Mouse (Mus musculus) G1E (cell line): ENCODE measurements around the gene Cbx7. TPM values are rescaled to one million over a fixed set of nuclear protein-coding genes. Genes with fewer than 3 reads are reported as not detected.

Experiments
- ATAC-seq: 2 replicates; pipeline ENCODE4 v1.8.0; 2016; ENCODE audit warnings: mild to moderate bottlenecking; ENCODE audit not compliant: insufficient number of reproducible peaks, poor library complexity, low FRiP score, severe bottlenecking; ENCODE audit errors: extremely low read depth
- DNase-seq: peaks from one replicate; pipeline ENCODE4 v3.0.0; 2012; ENCODE audit warnings: low spot score
- H3K27me3 ChIP-seq: 2 replicates; pipeline ENCODE4 v1.6.1; 2012; ENCODE audit warnings: mild to moderate bottlenecking, low read length, inconsistent platforms; ENCODE audit not compliant: insufficient read depth
- H3K36me3 ChIP-seq: replicated peaks from 2 replicates; pipeline ENCODE3; 2012; ENCODE audit warnings: mild to moderate bottlenecking, inconsistent platforms
- H3K4me1 ChIP-seq: 2 replicates; pipeline ENCODE4 v1.6.1; 2012; ENCODE audit warnings: low read depth, low read length, inconsistent platforms, mixed read lengths; ENCODE audit not compliant: insufficient read depth
- H3K4me3 ChIP-seq: 2 replicates; pipeline ENCODE4 v1.5.1; 2012; ENCODE audit warnings: low read depth, mild to moderate bottlenecking, inconsistent platforms, low read length, moderate library complexity, mixed read lengths
- H3K9me3 ChIP-seq: replicated peaks from 2 replicates; pipeline ENCODE4 v1.6.1; 2012; ENCODE audit warnings: inconsistent platforms
- CTCF ChIP-seq: IDR thresholded peaks from 2 replicates; pipeline ENCODE4 v1.5.1; 2012; ENCODE audit warnings: low read depth, low read length, inconsistent platforms, mixed read lengths
- GATA1 ChIP-seq: IDR thresholded peaks from 2 replicates; pipeline ENCODE4 v1.6.1; 2012; ENCODE audit warnings: borderline replicate concordance, low read length, inconsistent platforms, mixed read lengths
- GATA2 ChIP-seq: IDR thresholded peaks from 2 replicates; pipeline ENCODE4 v1.6.1; 2012; ENCODE audit warnings: low read depth, low read length, inconsistent platforms, borderline replicate concordance
- POLR2AphosphoS5 ChIP-seq: IDR thresholded peaks from 2 replicates; pipeline ENCODE4 v1.6.1; 2012; ENCODE audit warnings: low read depth, low read length, inconsistent platforms; ENCODE audit not compliant: insufficient replicate concordance
- TAL1 ChIP-seq: conservative IDR thresholded peaks from 2 replicates; pipeline ENCODE4 v1.6.1; 2012; ENCODE audit warnings: low read depth, low read length, inconsistent platforms, mixed read lengths
- polyA plus RNA-seq: library from polyadenylated mRNA; stranded (reverse); fragments of >175 nt; gene quantifications from 2 replicates; pipeline ENCODE4 v1.2.3, GENCODE M21; 2012
- total RNA-seq, 2 experiments: library from RNA; stranded (forward) in 1 of 2; stranded (reverse) in 1 of 2; fragments of 200-1000 nt in 1 of 2; fragments of >200 nt in 1 of 2; fragmentation: Nextera tagmentation in 1 of 2; gene quantifications; 2 replicates each; pipeline ENCODE4 v1.2.3; 2014 to 2017

Gene Cbx7
- total and polyA plus RNA-seq, 3 experiments = 2.7 to 9.5 (median 8.4) TPM

- Histone ChIP-seq H3K4me3 (no peak overlapping the region), H3K9me3 (no peaks in the 10 kb centered on the region), H3K36me3 (no peaks in the 10 kb centered on the region), H3K27me3 (peaks cover 14% of the 10 kb centered on the region), H3K4me1 (no peaks in the 10 kb centered on the region)
- DNase-seq (no peak), ATAC-seq (no peak)
- TF ChIP-seq GATA1 = no peak
- TF ChIP-seq GATA2 = no peak
- no peak for TF ChIP-seq TAL1
- no peak for TF ChIP-seq CTCF
- no peak for TF ChIP-seq POLR2AphosphoS5
Observed at GRCm38 (mm10) chr15:79970491-79970890, 428 bp downstream of the Cbx7 start.

GRCm38 (mm10) chr15:79967346-79967745 is 3.6 kb downstream of the Cbx7 start:
- TF ChIP-seq CTCF (no peak), GATA2 (no peak), POLR2AphosphoS5 (no peak), TAL1 (no peak), GATA1 (no peak)

GRCm38 (mm10) chr15:79964376-79964775 is 6.5 kb downstream of the Cbx7 start:
- ATAC-seq = no peak
- H3K27me3 ChIP-seq = peaks cover 34% of the 10 kb centered on the region
- H3K4me1 ChIP-seq = no peaks in the 10 kb centered on the region
- no peak for DNase-seq
- TF ChIP-seq GATA1 (no peak), TAL1 (no peak), CTCF (no peak), POLR2AphosphoS5 (no peak), GATA2 (no peak)
- no peak overlapping the region for H3K4me3 ChIP-seq
- no peaks in the 10 kb centered on the region for H3K9me3 ChIP-seq
- H3K36me3 ChIP-seq = no peaks in the 10 kb centered on the region

More at GRCm38 (mm10) chr15:79967346-79967745, 3.6 kb downstream of the Cbx7 start:
- Histone ChIP-seq H3K27me3 (peaks cover 27% of the 10 kb centered on the region), H3K4me1 (no peaks in the 10 kb centered on the region), H3K36me3 (no peaks in the 10 kb centered on the region), H3K9me3 (no peaks in the 10 kb centered on the region), H3K4me3 (no peak overlapping the region)
- ATAC-seq (no peak), DNase-seq (no peak)

- no peaks in the 10 kb centered on the region for H3K4me1 ChIP-seq
- ATAC-seq = no peak
- no peaks in the 10 kb centered on the region for H3K9me3 ChIP-seq
- TF ChIP-seq TAL1 (no peak), CTCF (no peak), GATA1 (no peak), POLR2AphosphoS5 (no peak), GATA2 (no peak)
- no peaks in the 10 kb centered on the region for H3K36me3 ChIP-seq
- peaks cover 31% of the 10 kb centered on the region for H3K27me3 ChIP-seq
- H3K4me3 ChIP-seq = no peak overlapping the region
- DNase-seq = no peak
Observed at GRCm38 (mm10) chr15:79962661-79963060, 8.3 kb downstream of the Cbx7 start.

DNA sequence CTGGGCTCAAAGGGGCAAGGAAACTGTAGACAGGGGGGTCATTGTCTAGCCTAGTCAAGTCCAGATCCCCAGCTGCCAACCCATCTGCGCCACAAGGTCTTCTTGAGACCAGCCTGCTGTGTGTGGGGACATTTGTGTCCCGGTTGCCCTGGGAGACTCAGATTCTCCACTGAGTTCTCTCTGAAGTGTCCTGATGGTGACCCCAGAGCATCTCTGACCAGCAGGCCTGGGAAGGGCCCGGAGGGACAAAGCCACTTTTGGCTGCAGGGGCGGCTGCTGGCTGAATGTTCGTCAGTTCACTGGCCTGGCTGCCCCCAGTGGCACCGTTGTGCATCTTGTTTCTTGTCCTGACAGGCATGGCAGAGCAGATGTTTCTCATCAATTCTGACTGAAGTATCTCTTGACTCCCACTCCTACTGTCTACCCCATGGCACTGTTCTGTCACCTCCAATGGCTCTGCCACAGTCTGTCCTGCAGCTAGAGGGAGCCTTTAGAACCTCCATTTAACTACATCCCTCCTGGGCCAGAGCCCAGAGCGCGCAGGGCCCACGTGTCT is 9.5 kb downstream of the Cbx7 start:
- ATAC-seq = no peak
- H3K27me3 ChIP-seq = peaks cover 30% of the 10 kb centered on the region
- no peak for DNase-seq
- TF ChIP-seq POLR2AphosphoS5 (no peak), GATA1 (no peak), GATA2 (no peak), CTCF (no peak), TAL1 (no peak)
- no peaks in the 10 kb centered on the region for H3K9me3 ChIP-seq
- no peaks in the 10 kb centered on the region for H3K36me3 ChIP-seq
- no peak overlapping the region for H3K4me3 ChIP-seq
- no peaks in the 10 kb centered on the region for H3K4me1 ChIP-seq

DNA sequence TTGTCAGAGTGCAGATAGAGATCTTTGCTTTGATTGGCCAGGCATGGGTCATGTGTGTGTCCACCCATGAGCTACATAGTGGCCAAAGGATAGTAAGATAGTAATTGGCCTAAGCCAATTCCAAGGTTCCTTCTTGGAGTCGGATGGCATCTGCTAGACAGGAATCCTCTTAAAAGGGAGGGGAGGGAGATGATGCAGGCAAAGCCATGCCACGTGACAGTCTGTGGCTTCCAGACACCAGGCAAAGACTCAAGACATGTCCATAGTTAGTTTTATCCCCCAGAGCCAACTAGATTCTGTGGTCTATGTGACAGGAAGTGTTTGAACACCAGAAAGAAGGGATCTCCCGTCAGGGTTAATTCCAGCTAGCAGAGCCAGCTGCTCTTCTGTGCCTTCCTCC is 12.5 kb downstream of the Cbx7 start:
- Histone ChIP-seq H3K27me3 (peaks cover 25% of the 10 kb centered on the region), H3K4me1 (no peaks in the 10 kb centered on the region), H3K36me3 (no peaks in the 10 kb centered on the region), H3K4me3 (no peak overlapping the region), H3K9me3 (no peaks in the 10 kb centered on the region)
- ATAC-seq = no peak
- DNase-seq = no peak
- no peak for TF ChIP-seq TAL1
- TF ChIP-seq GATA2 = no peak
- no peak for TF ChIP-seq POLR2AphosphoS5
- TF ChIP-seq GATA1 = no peak
- TF ChIP-seq CTCF = no peak

DNA sequence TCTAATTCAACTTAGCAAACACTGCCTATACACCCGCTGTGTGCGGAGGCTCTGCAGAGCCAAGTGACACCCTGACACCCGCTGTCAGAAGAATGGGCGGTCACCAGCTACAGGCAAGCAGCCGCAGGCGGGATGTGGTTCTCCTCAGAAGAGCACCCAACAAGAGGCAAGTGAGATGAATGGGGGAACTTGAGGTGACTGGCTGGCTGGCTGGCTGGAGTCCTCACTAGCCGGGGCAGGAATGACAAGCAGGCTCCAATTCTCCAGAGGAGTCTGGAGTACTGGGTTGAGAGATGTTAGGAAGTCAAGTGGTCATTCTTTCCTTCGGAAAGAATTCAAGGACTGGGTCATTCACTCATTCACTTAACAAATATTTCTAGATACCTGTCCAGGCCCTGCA is 14.4 kb downstream of the Cbx7 start:
- no peak for DNase-seq
- H3K27me3 ChIP-seq = peaks cover 22% of the 10 kb centered on the region
- H3K4me3 ChIP-seq = no peak overlapping the region
- TF ChIP-seq CTCF = no peak
- TF ChIP-seq GATA2 = no peak
- no peak for TF ChIP-seq GATA1
- TF ChIP-seq TAL1 = no peak
- no peak for TF ChIP-seq POLR2AphosphoS5
- H3K4me1 ChIP-seq = no peaks in the 10 kb centered on the region
- no peaks in the 10 kb centered on the region for H3K9me3 ChIP-seq
- no peak for ATAC-seq
- no peaks in the 10 kb centered on the region for H3K36me3 ChIP-seq
